Mouse (Mus musculus): Measurements from ENCODE around the gene Rpl35a. TPM values are rescaled to one million over a fixed set of nuclear protein-coding genes. Genes with fewer than 3 reads are reported as not detected.
"Not testable (repeated sequence)": the region's sequence is repeated elsewhere in the genome, so short reads cannot be mapped to it uniquely, and the experiment has no call there.

Gene Rpl35a
- total and polyA plus RNA-seq, 2 experiments from 2014 or later: 473 to 486 TPM

GRCm38 (mm10) chr16:33049809-33050208, 6.4 kb upstream of the Rpl35a start:
- TF ChIP-seq CTCF (IDR thresholded peaks at IDR 0.05; ENCODE audit: low read depth): no peak
- H3K9ac ChIP-seq (replicated peaks; ENCODE audit: low read length): no peak overlapping the region
- DNase-seq (ENCODE audit: low spot score) (no peak), ATAC-seq (no peak)
- H3K27me3 ChIP-seq (ENCODE audit: insufficient read depth, low read length): no peaks in the 10 kb centered on the region
- no peak overlapping the region for H3K4me3 ChIP-seq (ENCODE audit: low read length)
- WGBS: 92% methylated on average over 16 of the region's 16 CpGs
- no peaks in the 10 kb centered on the region for H3K9me3 ChIP-seq (ENCODE audit: low read length)
- no peak overlapping the region for H3K27ac ChIP-seq
- H3K36me3 ChIP-seq (ENCODE audit: insufficient read depth, low read length): no peaks in the 10 kb centered on the region
- no peak overlapping the region for H3K4me2 ChIP-seq (ENCODE audit: low read depth, low read length)
- H3K4me1 ChIP-seq (ENCODE audit: insufficient read depth, low read length): no peaks in the 10 kb centered on the region

- no peaks in the 10 kb centered on the region for H3K27me3 ChIP-seq (ENCODE audit: insufficient read depth, low read length)
- H3K9me3 ChIP-seq (ENCODE audit: low read length): no peaks in the 10 kb centered on the region
- no peak overlapping the region for H3K4me3 ChIP-seq (ENCODE audit: low read length)
- no peak for TF ChIP-seq CTCF (IDR thresholded peaks at IDR 0.05; ENCODE audit: low read depth)
- 84% methylated on average over 5 of the region's 5 CpGs for WGBS
- H3K4me1 ChIP-seq (ENCODE audit: insufficient read depth, low read length): 0 out of 2 replicates have a peak, but pooled peaks cover 5% of the 10 kb centered on the region
- DNase-seq (ENCODE audit: low spot score): no peak
- H3K4me2 ChIP-seq (ENCODE audit: low read depth, low read length): no peak overlapping the region
- H3K36me3 ChIP-seq (ENCODE audit: insufficient read depth, low read length): no peaks in the 10 kb centered on the region
- no peak overlapping the region for H3K27ac ChIP-seq
- no peak for ATAC-seq
- H3K9ac ChIP-seq (replicated peaks; ENCODE audit: low read length): no peak overlapping the region
Measured at GRCm38 (mm10) chr16:33053141-33053540, 3.1 kb upstream of the Rpl35a start.

- 85% methylated on average over 2 of the region's 2 CpGs for WGBS
- not testable (repeated sequence) for H3K4me3 ChIP-seq (ENCODE audit: low read length); H3K9ac ChIP-seq (replicated peaks; ENCODE audit: low read length); H3K27ac ChIP-seq; H3K4me2 ChIP-seq (ENCODE audit: low read depth, low read length); H3K9me3 ChIP-seq (ENCODE audit: low read length); H3K27me3 ChIP-seq (ENCODE audit: insufficient read depth, low read length); DNase-seq (ENCODE audit: low spot score); H3K4me1 ChIP-seq (ENCODE audit: insufficient read depth, low read length); ATAC-seq
- peaks cover 11% of the 10 kb centered on the region; the same call in 1 of the 2 replicates for H3K36me3 ChIP-seq (ENCODE audit: insufficient read depth, low read length)
Measured at GRCm38 (mm10) chr16:33054927-33055326, 1.3 kb upstream of the Rpl35a start.

GRCm38 (mm10) chr16:33055655-33056054, 598 bp upstream of the Rpl35a start:
- no peak for TF ChIP-seq CTCF (IDR thresholded peaks at IDR 0.05; ENCODE audit: low read depth)
- Histone ChIP-seq H3K9ac (replicated peaks; ENCODE audit: low read length) (peak overlapping the region; percentile 93), H3K9me3 (ENCODE audit: low read length) (no peaks in the 10 kb centered on the region), H3K4me3 (ENCODE audit: low read length) (peak overlapping the region; percentile 92), H3K27me3 (ENCODE audit: insufficient read depth, low read length) (no peaks in the 10 kb centered on the region), H3K36me3 (ENCODE audit: insufficient read depth, low read length) (peaks cover 17% of the 10 kb centered on the region; the same call in 1 of the 2 replicates), H3K4me2 (ENCODE audit: low read depth, low read length) (peak overlapping the region; percentile 80), H3K27ac (peak overlapping the region; percentile 94; the same call in 1 of the 2 replicates), H3K4me1 (ENCODE audit: insufficient read depth, low read length) (0 out of 2 replicates have a peak, but pooled peaks cover 5% of the 10 kb centered on the region)
- 16% methylated on average over 10 of the region's 10 CpGs for WGBS
- ATAC-seq: no peak
- DNase-seq (ENCODE audit: low spot score): peak; percentile 3

GRCm38 (mm10) chr16:33056786-33057185, 533 bp downstream of the Rpl35a start:
- no peaks in the 10 kb centered on the region for H3K27me3 ChIP-seq (ENCODE audit: insufficient read depth, low read length)

GRCm38 (mm10) chr16:33058033-33058432, 1.8 kb downstream of the Rpl35a start:
- TF ChIP-seq CTCF (IDR thresholded peaks at IDR 0.05; ENCODE audit: low read depth): no peak
- 91% methylated on average over 16 of the region's 16 CpGs for WGBS
- H3K9me3 ChIP-seq (ENCODE audit: low read length): no peaks in the 10 kb centered on the region
- H3K4me1 ChIP-seq (ENCODE audit: insufficient read depth, low read length): 0 out of 2 replicates have a peak, but pooled peaks cover 5% of the 10 kb centered on the region
- H3K36me3 ChIP-seq (ENCODE audit: insufficient read depth, low read length): peaks cover 21% of the 10 kb centered on the region; the same call in 1 of the 2 replicates
- peak overlapping the region; percentile 92 for H3K4me3 ChIP-seq (ENCODE audit: low read length)
- H3K27me3 ChIP-seq (ENCODE audit: insufficient read depth, low read length): no peaks in the 10 kb centered on the region
- H3K9ac ChIP-seq (replicated peaks; ENCODE audit: low read length): 0 out of 2 replicates have a peak overlapping the region, but pooled peaks have one; percentile 18
- no peak for DNase-seq (ENCODE audit: low spot score)
- H3K4me2 ChIP-seq (ENCODE audit: low read depth, low read length): peak overlapping the region; percentile 80
- no peak overlapping the region for H3K27ac ChIP-seq
- ATAC-seq: no peak

More at GRCm38 (mm10) chr16:33056786-33057185, 533 bp downstream of the Rpl35a start:
- ATAC-seq: peak; percentile 46
- Histone ChIP-seq H3K9me3 (ENCODE audit: low read length) (no peaks in the 10 kb centered on the region), H3K9ac (replicated peaks; ENCODE audit: low read length) (peak overlapping the region; percentile 93), H3K27ac (peak overlapping the region; percentile 94), H3K4me3 (ENCODE audit: low read length) (peak overlapping the region; percentile 92), H3K4me1 (ENCODE audit: insufficient read depth, low read length) (0 out of 2 replicates have a peak, but pooled peaks cover 5% of the 10 kb centered on the region), H3K36me3 (ENCODE audit: insufficient read depth, low read length) (peaks cover 21% of the 10 kb centered on the region; the same call in 1 of the 2 replicates), H3K4me2 (ENCODE audit: low read depth, low read length) (peak overlapping the region; percentile 80)
- under 1% methylated on average over 24 of the region's 24 CpGs for WGBS
- peak; percentile 51 for DNase-seq (ENCODE audit: low spot score)
- no peak for TF ChIP-seq CTCF (IDR thresholded peaks at IDR 0.05; ENCODE audit: low read depth)

- 88% methylated on average over 9 of the region's 9 CpGs for WGBS
Measured at GRCm38 (mm10) chr16:33058656-33059055, 2.4 kb downstream of the Rpl35a start.

More at GRCm38 (mm10) chr16:33058656-33059055, 2.4 kb downstream of the Rpl35a start:
- H3K36me3 ChIP-seq (ENCODE audit: insufficient read depth, low read length): peaks cover 21% of the 10 kb centered on the region; the same call in 1 of the 2 replicates
- H3K9me3 ChIP-seq (ENCODE audit: low read length); H3K4me3 ChIP-seq (ENCODE audit: low read length); ATAC-seq; DNase-seq (ENCODE audit: low spot score); H3K9ac ChIP-seq (replicated peaks; ENCODE audit: low read length); H3K27me3 ChIP-seq (ENCODE audit: insufficient read depth, low read length); H3K4me1 ChIP-seq (ENCODE audit: insufficient read depth, low read length); H3K27ac ChIP-seq; H3K4me2 ChIP-seq (ENCODE audit: low read depth, low read length): not testable (repeated sequence)
